Mouse (Mus musculus) lung, adult 18-20 months (tissue): ENCODE data around the gene Macrod1.

Experiments used
- DNase-seq, 2 experiments: peaks; one replicate each; pipeline ENCODE4 v3.0.0; 2022; ENCODE audit warnings: mixed read lengths in 2 of 2

The Macrod1 gene

DNA sequence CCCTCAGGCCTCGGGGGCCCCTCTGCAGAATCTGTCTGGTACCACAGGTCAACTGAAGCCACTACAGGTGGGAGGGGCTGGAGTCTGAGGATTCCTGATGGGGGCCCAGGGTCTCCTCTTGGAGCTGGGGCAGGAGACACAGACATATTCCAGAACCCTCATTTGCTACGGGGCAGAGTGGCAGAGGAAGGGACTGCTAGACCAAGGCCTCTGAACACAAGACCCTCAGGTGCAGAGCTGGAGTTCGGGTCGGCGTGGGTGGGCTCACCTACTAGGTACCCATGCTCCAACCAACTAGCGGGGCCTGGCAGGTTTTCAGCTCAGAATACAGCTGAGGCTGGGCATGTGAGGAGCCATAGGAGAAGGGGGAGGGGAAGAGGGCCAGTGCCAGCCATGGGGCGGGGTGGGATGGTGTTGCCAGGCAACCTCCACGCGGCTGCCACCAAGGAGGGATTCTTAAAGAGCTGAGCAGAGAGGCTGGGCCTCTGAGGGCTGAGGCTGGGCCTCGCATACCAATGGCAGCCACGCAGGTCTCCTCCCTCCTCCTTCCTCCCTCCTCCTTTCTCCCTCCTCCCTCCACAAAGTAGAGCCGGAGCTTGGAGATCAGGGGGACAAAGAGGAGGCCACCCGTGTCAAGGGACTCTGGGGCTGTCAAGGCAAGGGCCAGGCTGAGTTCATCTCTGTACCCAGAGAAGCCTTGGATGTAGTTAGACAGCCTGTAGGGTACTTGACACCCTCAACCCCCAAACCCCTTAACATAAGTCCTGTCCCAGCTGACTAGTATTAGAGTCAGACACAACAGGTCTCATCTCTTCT lies 115.6 kb downstream of the Macrod1 start:
- DNase-seq: peak; percentile 65 to 74

DNA sequence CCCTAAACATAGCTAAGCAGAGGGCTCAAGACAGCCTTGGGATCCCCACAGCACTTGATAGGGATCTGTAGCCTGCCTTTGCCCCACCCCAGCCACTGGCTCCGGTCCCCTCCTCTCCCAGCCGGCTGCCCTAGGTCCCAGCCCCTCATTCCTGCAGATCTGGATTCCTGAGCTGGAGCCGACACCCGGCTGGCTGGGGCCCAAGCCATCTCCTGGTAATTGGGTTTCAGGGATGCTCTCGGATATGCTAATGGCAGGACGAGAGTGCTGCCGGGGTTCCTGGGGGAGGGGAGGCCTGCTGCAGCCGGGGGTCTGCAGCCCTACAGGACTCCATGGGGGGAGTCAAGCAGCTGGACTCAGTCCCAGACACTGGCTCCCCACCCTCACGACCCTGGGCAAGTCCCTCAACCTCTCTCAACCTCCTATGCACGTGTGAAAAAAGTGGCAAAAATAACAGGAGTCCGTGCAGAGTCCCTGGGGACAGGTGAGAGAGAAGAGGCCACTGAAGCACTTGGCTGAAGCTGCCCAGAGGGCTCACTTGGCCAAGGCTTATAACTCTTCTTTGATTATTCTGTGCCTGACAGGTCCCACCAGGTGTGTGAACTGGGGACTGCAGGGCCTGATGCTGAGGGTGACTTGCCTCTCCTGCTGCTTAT lies 119.6 kb downstream of the Macrod1 start:
- no peak for DNase-seq

DNA sequence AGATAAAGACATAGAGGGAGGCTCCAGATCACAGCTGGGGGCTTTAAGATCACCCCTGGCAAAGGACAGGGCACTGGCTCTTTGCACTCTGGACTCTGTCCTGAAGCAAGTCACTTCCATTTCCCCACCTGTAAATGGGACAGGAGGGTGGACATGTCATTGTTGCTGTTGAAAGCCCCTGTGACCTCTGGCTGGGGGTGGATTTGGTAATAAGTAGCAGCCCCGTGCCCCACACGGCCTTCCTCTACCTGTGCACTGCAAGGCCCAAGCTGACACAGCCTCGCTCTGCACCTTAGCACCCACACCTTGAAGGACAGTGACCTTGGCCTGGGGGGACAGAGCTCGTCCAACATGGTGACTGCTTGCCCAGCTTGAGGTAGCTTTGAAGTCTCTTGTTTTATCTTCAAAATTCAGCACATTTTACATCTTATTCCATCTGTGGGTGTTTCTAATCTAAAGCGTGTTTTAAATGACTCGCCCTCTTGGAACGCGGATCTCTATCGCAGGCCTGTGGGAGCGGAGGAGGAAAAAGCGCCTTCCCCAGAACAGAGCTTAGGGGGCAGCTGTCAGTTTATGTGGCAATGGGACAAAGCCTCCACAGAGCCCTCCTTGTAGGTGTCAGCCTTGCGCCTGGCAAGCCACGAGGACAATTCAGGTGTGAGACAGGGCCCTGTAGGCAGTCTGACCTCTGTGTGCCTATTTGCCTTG lies 121.3 kb downstream of the Macrod1 start:
- DNase-seq: no peak

DNA sequence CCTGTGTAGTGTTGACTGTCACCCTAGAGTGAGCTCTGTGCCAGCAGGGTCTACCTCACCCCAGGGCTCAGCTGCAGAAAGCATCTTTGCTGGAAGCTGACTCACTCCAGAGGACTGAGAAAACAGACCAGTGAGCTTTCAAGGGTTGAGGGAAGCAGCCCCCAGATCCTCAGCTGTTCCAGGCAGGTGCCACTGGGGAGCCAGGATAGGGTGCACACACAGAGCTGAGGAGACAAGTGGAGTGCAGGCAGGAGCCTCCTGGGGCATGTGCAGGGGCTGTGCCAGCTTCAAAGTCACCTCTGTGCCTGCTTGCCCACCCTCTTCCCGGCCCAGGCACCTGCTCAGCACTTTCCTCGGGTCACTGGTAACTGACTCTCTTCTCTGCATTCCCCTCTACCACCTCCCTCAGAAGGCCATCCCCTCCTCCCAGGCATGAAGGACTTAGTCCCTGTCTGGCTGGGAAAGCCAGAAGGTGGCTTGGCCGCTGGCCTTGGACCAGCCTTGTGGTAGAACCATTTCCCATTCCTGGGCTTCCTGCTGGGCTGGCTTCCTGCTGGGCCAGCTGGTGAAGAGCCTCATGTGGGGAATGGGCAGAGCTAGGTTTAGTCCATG lies 122.3 kb downstream of the Macrod1 start:
- no peak for DNase-seq

DNA sequence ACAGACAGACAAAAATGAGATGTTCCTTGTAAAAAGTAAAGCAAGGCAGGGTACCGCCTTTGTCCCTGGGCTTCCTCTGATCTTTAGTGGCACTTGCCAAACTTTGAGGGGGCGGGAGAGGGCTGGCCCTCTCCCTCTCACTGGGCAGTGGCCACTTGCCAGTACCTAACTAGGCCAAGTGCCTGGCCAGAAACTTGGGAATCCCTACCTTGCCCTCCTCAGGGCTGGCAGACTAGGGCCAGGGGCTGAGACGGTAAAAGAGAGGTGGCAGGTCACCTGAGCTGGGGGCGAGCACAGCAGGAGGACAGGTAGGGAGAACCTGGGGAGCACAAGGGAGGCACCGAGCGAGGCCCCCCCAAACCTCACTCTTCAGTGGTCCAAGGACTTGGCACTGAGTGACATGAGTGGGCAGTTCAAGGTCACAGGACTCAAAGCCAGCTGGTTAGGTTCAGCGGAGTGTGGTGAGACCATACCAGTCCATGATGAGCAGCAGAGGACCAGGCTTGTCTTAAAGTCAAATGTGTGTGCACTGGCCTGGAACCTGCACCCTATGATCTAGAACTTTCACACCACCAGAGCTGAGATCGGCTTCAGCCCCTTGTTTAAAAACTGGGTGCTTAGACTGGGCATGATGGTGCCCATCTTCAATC lies 124.3 kb downstream of the Macrod1 start:
- DNase-seq: peak; percentile 57 to 62

DNA sequence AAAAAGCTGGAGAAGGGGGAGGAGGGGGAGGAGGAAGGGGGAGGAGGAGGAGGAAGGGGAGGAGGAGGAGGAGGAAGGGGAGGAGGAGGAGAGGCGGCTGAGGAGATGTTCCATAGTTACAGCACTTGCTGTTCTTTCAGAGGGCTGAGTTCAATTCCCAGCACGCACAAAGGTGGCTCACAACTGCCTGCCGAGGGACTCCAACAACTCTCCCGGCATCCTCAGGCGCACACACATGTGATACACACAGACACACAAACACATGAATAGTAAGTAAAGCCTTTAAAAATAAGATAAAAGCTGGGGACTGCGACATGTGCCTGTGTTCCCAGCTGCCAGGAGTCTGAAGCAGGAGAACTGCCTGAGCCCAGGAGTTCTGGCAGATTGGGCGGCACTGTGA lies 124.9 kb downstream of the Macrod1 start:
- DNase-seq: no peak

DNA sequence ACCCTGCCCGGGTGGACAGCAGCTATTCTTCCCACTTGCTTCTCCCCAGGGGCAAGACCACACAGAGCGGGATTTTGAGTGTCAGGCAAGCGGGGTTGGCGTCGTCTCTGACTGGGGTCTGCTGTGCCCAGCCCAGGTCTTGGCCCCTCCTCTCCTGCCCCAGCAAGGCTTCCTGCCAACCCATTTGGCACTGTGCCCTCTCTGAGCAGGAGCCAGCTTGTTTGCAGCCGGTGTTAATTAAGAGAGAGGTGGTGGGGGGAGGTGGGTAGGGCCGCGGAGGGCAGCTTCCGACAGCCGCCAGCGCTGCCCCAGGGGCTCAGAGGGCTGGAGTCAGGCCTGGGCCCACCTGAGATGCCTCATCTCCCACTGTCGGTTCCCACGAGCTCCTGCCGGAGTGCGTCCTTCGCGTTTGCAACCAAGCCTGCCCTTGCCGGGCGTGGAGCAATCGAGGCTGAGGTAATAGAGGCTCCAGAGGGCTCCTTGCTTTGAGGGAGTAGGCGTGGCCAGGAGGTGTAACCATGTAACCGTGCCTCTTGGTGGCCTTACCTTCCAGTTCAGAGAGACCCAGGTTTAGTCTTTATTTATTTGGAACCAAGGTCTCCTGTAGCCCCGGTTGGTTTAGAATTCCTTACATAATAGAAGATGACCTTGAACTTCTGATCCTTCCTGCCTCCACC lies 125.8 kb downstream of the Macrod1 start:
- DNase-seq: peak; percentile 69 to 76

DNA sequence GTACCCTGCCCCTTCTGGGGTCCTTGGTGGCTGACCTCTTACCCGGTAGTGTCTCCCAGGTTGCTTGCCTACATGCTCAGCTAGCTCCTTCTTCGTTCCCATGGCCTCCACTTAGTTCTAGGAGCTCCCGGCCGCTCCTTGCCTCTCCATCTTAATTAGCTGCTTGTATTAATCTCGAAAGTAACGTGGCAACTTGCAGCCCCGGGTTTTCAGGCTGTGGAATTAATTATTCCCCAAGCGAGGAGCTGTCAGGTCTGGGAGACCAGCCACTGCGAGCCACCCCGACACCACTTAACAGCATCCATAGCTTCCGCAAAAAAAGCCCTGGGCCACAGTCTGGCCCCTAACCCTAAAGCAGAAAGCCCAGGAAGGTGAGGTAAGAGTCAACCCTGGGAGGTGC lies 126.8 kb downstream of the Macrod1 start:
- DNase-seq: no peak

DNA sequence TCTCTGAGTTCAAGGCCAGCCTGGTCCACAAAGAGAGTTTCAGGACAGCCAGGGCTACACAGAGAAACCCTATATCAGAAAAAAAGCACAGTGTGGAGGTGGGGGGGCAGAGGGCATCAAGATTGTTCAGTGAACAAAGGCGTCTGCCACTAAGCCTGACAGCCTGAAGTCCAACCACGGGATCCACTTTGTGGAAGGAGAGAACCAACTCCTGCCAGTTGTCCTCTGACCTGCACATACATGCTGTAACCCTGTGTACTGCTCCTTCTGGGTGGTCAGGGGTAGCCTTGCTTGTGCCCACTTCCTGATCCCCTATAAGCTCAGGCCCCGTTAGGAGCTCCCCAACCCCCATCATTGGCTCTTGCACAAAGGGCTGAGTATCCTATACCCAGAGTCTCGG lies 128.4 kb downstream of the Macrod1 start:
- DNase-seq: no peak

DNA sequence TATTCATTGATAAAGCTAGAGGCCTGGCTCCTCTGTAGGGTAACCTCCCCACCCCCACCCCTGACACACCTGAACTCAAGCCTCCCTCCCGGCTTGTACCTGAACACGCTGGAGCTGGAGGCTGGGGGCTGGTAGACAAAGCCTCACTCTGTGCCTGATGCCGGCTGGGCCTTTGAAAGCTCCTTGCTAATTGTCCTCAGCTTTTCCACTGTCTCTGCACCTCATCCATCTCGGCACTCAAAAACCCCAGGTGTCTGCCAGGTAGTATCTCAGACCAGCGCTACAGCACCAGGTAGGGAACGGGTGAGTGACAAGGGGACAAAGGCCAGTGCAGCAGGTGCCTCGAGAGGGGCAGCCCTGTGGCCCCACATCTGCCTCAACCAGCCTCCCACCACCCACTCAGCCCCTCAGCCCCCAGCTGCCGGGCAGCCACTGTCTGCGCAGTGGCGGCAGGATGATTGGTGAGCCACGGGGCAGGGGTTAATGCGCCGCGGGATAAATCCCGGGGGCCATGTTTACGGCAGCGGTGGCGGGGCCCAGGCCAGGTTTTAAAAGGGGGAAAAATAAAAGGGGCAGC lies 129.2 kb downstream of the Macrod1 start:
- no peak for DNase-seq

DNA sequence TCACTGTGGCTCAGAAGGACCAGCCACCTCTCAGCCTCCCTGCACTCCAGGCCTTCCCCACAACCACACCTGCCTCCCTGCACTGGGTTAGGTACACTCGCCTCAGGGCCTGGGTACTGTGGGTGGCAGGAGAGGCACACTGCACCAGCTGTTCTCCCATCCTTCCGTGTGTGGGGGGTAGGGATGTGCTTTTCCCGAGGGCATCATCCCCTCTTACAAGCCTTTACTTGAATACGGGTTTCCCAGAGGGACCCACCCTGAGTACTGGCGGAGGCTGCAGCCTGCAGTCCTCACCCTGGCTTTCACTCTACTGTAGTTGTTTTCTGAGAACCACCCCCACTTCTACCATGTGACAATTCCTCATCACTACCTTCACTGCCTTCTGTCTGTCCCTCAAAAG lies 130.5 kb downstream of the Macrod1 start:
- DNase-seq: no peak

DNA sequence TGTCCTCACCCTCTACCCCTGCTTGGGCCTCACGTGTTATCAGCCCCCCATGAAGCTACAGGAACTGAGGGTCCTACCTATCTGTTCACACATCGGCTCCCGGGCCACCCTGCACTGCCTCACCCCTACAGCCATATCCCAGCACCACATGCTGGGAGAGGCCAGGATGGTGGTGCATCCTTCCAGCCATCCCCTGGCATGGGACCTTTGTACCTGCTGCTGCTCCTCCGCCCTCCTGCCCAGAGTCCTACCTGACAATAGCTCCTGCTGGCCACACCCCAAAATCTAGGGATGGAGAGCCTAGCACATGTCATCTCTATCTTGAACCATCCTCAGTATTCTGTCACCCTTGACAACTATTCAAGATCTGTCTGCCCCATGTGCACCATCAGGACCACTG lies 132.4 kb downstream of the Macrod1 start:
- no peak for DNase-seq

DNA sequence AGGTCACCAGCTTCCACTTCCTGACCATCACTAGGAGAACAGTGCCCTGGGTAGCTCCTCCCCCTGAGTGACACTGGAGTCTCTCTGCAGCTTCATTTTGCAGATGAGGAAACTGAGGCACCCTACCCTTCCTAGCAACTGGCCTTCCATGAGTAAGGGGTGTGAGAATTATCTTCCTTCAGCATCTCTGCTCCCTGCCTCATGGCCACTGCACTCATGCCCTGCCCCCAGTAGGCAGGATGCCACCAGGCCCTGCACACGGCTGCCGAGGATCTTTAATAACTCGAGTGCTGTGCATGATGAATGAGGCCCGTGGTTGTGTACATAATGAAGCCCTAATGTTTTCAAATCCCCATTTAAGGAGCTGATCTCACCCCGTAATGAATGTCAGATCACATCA lies 134.4 kb downstream of the Macrod1 start:
- DNase-seq: no peak

DNA sequence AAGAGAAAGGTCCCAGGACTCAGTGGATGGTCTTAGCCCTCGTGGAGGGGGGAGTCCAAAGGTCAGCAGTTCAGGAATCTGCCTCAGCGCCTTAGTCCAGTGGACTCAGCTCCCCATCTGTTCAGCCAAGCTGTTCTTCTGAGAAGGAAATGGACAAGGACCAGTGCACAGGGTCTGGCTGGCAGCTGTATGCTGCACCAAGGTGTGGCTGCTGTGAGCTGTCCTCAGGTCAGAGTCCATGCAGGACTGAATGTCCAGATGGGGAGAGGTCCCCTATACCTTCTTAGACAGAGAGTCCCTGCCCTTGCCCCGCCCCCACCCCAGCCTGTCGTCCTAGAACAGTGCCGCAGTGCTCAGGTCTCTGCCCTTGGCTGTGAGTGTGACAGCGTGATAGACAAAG lies 135.0 kb downstream of the Macrod1 start:
- DNase-seq: no peak

DNA sequence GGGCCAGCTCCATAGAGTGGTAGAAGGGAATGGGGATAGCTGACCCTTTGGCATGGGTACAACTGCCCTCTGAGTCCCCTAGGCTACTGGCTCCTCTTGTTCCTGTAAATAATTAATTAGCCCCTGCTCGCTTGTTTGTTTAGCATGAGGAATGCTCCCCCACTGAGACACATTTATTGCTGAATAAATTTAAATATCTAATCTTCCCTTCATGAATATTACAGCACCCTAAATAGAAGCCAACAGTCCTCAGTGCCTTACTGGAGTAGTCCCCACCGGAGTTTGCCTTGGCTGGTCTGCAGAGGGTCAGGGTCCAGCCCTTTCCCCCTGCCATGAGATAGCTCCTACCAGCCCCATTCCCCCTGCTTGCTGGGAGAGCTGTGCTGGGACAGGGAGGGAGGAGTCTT lies 136.0 kb downstream of the Macrod1 start:
- DNase-seq: no peak

DNA sequence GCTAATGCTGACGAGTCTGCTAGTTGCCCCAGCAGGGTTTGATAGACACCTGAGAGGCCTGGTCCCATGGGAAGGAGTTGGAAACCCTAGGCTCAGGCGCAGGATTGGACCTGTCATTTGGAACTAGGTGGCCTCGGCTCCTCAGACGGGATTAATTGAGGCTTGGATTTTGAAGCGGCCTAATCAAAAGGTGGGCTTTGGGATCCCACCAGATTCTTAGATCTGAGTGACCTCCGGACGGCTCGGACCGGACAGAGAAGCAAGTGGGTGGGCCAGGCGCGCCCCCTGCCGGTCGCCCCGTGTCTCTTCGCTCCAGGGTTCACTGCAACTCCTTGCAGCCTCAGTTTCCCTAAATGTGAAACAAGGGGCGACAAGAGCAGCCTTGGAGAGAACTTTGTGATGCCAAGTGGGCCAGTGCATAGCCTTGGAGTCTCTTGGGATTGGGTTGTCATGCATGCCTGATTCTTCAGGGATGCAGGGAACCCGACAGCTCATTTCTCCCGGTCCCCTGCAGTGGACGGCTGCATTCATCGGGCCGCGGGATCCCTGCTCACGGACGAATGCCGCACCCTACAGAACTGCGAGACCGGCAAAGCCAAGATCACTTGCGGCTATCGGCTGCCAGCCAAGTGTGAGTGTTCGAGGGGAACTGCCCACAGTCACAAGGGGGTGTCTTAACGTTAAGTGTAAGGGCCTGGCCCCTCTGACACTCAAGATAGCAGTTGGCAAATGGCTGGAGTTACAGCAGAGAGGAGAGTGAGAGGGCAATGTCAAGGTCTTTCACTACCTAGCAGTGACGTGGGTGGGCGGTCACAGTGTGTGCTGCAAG lies 139.5 kb downstream of the Macrod1 start:
- peak; percentile 43 to 47 for DNase-seq

DNA sequence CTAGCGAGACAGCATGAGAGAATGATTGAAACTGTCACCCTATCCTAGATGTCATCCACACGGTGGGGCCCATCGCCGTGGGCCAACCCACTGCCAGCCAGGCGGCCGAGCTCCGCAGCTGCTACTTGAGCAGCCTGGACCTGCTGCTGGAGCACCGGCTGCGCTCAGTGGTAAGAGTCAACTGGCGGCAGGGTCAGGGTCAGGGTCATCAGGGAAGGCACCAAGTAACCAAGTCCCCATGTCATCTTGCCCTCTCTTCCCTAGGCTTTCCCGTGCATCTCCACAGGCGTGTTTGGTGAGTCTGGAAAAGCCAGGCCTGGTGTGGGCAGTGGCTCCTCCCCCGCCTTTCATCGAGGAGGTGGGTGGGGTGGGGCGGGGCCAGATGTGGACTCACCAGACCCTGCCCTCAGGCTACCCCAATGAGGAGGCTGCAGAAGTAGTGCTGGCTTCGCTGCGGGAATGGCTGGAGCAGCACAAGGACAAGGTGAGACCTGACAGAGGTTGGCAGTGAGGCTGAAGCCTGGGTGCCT lies 140.2 kb downstream of the Macrod1 start:
- DNase-seq: peak; percentile 23 to 31

DNA sequence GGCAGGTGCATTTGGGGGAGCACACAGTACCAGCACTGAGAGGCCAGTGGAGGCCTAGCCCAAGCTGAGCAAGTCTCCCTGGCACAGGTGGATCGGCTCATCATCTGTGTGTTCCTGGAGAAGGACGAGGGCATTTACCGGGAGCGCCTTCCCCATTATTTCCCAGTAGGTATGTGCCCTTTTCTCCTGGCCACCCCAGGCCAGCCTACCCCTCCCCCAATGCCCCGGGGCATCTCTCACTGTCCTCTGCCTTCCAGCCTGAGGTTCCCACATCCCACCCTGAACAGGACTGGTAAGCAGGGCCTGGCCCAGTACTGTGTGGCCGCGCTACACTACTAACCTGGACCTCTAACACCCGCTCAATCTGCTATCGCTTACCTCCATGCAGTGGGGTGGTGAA lies 140.8 kb downstream of the Macrod1 start:
- no peak for DNase-seq

DNA sequence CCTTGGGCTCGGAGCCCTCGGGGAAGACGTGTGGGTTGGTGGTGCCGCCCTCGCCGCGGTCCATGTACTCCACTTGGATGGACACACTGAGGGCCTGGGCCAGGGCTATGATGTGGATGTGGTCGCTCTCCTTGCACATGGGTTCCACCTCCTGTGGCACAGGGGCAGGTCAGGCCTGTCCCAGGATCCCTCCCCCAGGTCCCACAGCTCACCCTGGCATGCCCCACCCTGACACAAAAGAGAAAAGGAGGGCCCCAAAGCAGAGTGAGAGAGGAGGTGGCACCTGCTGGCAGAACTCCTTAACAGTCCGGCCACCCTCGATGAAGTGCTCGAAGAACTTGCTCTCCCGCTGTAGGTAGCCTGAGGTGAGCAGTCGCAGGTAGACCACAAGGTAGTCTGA lies 142.5 kb downstream of the Macrod1 start:
- no peak for DNase-seq

DNA sequence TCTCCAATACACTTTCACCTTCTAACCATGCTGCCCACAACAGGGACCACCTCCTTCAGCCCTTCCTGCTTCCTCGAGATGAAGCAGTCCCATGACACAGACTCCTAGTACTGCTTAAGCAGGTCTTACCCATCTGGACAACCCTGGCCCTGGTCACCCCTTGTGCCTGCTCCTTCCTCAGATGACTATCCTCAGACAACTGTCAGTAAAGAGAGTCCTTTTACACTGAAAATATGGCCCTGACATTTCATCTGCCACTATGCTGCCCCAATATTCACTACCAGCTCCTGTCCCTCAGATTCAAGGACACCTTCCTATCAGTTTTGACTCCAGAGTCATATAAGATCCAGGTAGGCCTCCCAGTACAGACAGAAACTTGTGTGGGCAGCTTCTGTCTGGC lies 143.8 kb downstream of the Macrod1 start:
- DNase-seq: no peak

DNA sequence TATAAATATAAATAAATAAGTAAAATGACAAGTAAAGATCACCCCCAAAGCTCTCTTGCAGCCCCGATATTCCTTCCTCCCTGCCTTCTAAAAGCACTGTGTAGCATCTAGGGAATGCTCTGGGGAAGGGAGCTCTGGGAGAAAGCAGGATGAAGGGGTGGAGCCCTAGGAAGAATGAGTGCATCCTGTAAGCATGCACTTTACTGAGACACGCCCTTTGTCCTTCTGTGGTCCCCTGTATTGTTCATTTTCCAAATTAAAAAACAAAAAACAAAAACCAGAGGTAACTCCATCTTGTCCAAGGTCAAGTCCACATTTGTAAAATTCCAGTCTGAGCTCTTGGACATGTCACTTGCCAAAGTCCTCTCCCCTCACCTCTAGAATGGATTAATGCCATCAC lies 148.3 kb downstream of the Macrod1 start:
- no peak for DNase-seq
